Comparison of ENCODE assay signal across 29 mouse cellular contexts in genomic region chr8:75197862-75198261, GRCm38 (mm10). TPM values are rescaled to one million over a fixed set of nuclear protein-coding genes. Genes with fewer than 3 reads are reported as not detected.
A peak's percentile ranks its signal among the peaks of the same experiment; 100 is the strongest.
DNase-seq lines count a peak whose midpoint lies in the region; ATAC-seq and TF ChIP-seq lines count a peak whose summit lies in the region.
"Had no signal": no experiment of that assay in that cellular context is flagged by ENCODE, and none has a peak within 500 bp of the region (broad histone marks: within the 10 kb centered on the region; RNA-seq: fewer than 3 reads in every experiment).

No protein-coding gene starts in this region.

- TF ChIP-seq CTCF in heart, postnatal 0 days (IDR thresholded peaks at IDR 0.05; ENCODE audit: low read depth), result no peak
- no peak for TF ChIP-seq CTCF in cortical plate, adult 2 months (IDR thresholded peaks at IDR 0.05; ENCODE audit: extremely low read depth, insufficient read depth, low read length)

- H3K36me3 ChIP-seq in heart, postnatal 0 days (replicated peaks; ENCODE audit: control insufficient read depth, insufficient read depth, low read length), result no peaks in the 10 kb centered on the region
- no peaks in the 10 kb centered on the region for H3K36me3 ChIP-seq in lung, embryonic 16.5 days (ENCODE audit: control insufficient read depth, insufficient read depth, low read length)
- H3K36me3 ChIP-seq: forebrain, embryonic 12.5 days; limb, embryonic 12.5 days; liver, embryonic 15.5 days; lung, embryonic 15.5 days; midbrain, embryonic 10.5 days; midbrain, embryonic 15.5 days; neural tube, embryonic 15.5 days had no signal

- ATAC-seq in heart, postnatal 0 days (ENCODE audit: insufficient read depth, low read depth), result peak; percentile 47; the same call in 1 of the 2 replicates
- no peak for ATAC-seq in lung, embryonic 16.5 days (ENCODE audit: low read depth)
- ATAC-seq: midbrain, embryonic 15.5 days; Patski had no signal

- H3K27ac ChIP-seq in heart, postnatal 0 days (ENCODE audit: low read depth), result 0 out of 2 replicates have a peak overlapping the region, but pooled peaks have one; percentile 18
- H3K27ac ChIP-seq in lung, embryonic 16.5 days (ENCODE audit: low read length), result peak overlapping the region; percentile 46
- peak overlapping the region; percentile 31; the same call in 1 of the 2 replicates for H3K27ac ChIP-seq in cortical plate, adult 2 months (ENCODE audit: insufficient read depth, low read length)
- H3K27ac ChIP-seq: forebrain, embryonic 12.5 days; hindbrain, embryonic 14.5 days; kidney, postnatal 0 days; limb, embryonic 12.5 days; liver, embryonic 15.5 days; lung, embryonic 15.5 days; midbrain, embryonic 10.5 days; midbrain, embryonic 15.5 days; neural tube, embryonic 15.5 days had no signal

- DNase-seq in heart, adult 11 months, result peak; percentile 92
- DNase-seq in heart, adult 8-10 months (ENCODE audit: low spot score), result no peak
- DNase-seq in heart, postnatal 0 days (ENCODE audit: low spot score), result peak; percentile 20
- DNase-seq in heart, postnatal 10 days, result no peak
- DNase-seq in lung, postnatal 14 days, result no peak
- DNase-seq: adrenal gland, postnatal 10 days; cerebellum, adult 11-12 months; cerebellum, adult 9-11 months; forebrain, postnatal 0 days; gastrocnemius, postnatal 36 days; kidney, adult 18-20 months; layer of hippocampus, adult 9-11 months; retina, postnatal 1 day; right cerebral cortex, postnatal 14 days had no signal

- no peaks in the 10 kb centered on the region for H3K9me3 ChIP-seq in heart, postnatal 0 days (replicated peaks; ENCODE audit: control insufficient read depth, low read length)
- no peaks in the 10 kb centered on the region for H3K9me3 ChIP-seq in lung, embryonic 16.5 days (ENCODE audit: control insufficient read depth, low read length)
- H3K9me3 ChIP-seq: forebrain, embryonic 12.5 days; limb, embryonic 12.5 days; liver, embryonic 15.5 days; lung, embryonic 15.5 days; midbrain, embryonic 10.5 days; midbrain, embryonic 15.5 days; neural tube, embryonic 15.5 days had no signal

- intact Hi-C loops in heart, postnatal 10 days (cut with DNase I), result no loop called here

- no peak overlapping the region for H3K9ac ChIP-seq in heart, postnatal 0 days (replicated peaks; ENCODE audit: low read depth, low read length)
- H3K9ac ChIP-seq in lung, embryonic 16.5 days (ENCODE audit: low read length), result no peak overlapping the region
- H3K9ac ChIP-seq: forebrain, embryonic 12.5 days; forebrain, postnatal 0 days; hindbrain, embryonic 14.5 days; limb, embryonic 12.5 days; liver, embryonic 15.5 days; lung, embryonic 15.5 days; midbrain, embryonic 15.5 days; neural tube, embryonic 15.5 days had no signal

- H3K4me1 ChIP-seq in heart, postnatal 0 days (ENCODE audit: control insufficient read depth, insufficient read depth), result peaks cover 8% of the 10 kb centered on the region
- H3K4me1 ChIP-seq in lung, embryonic 16.5 days (replicated peaks; ENCODE audit: control insufficient read depth, insufficient read depth, low read length), result peaks cover 5% of the 10 kb centered on the region
- peaks cover 17% of the 10 kb centered on the region for H3K4me1 ChIP-seq in cortical plate, adult 2 months (ENCODE audit: control insufficient read depth, insufficient read depth, low read length)
- H3K4me1 ChIP-seq: forebrain, embryonic 12.5 days; limb, embryonic 12.5 days; liver, embryonic 15.5 days; lung, embryonic 15.5 days had no signal

- H3K4me2 ChIP-seq in heart, postnatal 0 days (ENCODE audit: low read depth, low read length), result no peak overlapping the region
- no peak overlapping the region for H3K4me2 ChIP-seq in lung, embryonic 16.5 days (ENCODE audit: low read depth, low read length)
- H3K4me2 ChIP-seq: forebrain, embryonic 12.5 days; hindbrain, embryonic 14.5 days; limb, embryonic 12.5 days; liver, embryonic 15.5 days; lung, embryonic 15.5 days; midbrain, embryonic 15.5 days; neural tube, embryonic 15.5 days had no signal

- TF ChIP-seq EP300 in heart, postnatal 0 days (IDR thresholded peaks at IDR 0.05; ENCODE audit: low read depth), result no peak

- TF ChIP-seq POLR2A in cortical plate, adult 2 months (IDR thresholded peaks at IDR 0.05; ENCODE audit: extremely low read depth, insufficient read depth, low read length), result no peak

- no peak overlapping the region for H3K4me3 ChIP-seq in heart, postnatal 0 days (ENCODE audit: low read depth, low read length)
- H3K4me3 ChIP-seq in lung, embryonic 16.5 days (ENCODE audit: low read length), result no peak overlapping the region
- no peak overlapping the region for H3K4me3 ChIP-seq in cortical plate, adult 2 months (ENCODE audit: insufficient read depth, low read length)
- H3K4me3 ChIP-seq: erythroblast, embryonic 14.5 days; forebrain, embryonic 12.5 days; limb, embryonic 12.5 days; liver, embryonic 15.5 days; lung, embryonic 15.5 days; midbrain, embryonic 10.5 days; midbrain, embryonic 15.5 days; neural tube, embryonic 15.5 days had no signal

- no peaks in the 10 kb centered on the region for H3K27me3 ChIP-seq in heart, postnatal 0 days (ENCODE audit: control insufficient read depth, insufficient read depth, low read length)
- no peaks in the 10 kb centered on the region for H3K27me3 ChIP-seq in lung, embryonic 16.5 days (ENCODE audit: control insufficient read depth, insufficient read depth, low read depth, low read length)
- H3K27me3 ChIP-seq: limb, embryonic 12.5 days; liver, embryonic 15.5 days; lung, embryonic 15.5 days; midbrain, embryonic 15.5 days; neural tube, embryonic 15.5 days; Patski had no signal

- WGBS in heart, postnatal 0 days, result 61% methylated on average over 4 of the region's 4 CpGs
- 38% methylated on average over 4 of the region's 4 CpGs for WGBS in lung, embryonic 16.5 days

RNA-seq across cellular contexts. Expression of gene Rasd2, which starts 15.9 kb away (rescaled TPM):
- 10 to 100 TPM in 1 of 4 experiments, 1 to 10 TPM in 3; 4.2 to 11.3 (median 6.2) TPM for total RNA-seq in heart, adult 8-10 months (2022)
- 2.0 and 4.0 TPM in 2 replicates for total RNA-seq in heart, postnatal 0 days (2014; rRNA removed; ENCODE audit: low replicate concordance)
- 0.63 and 0.68 TPM in 2 replicates for polyA plus RNA-seq in heart, postnatal 0 days (2015; fragmentation: Nextera tagmentation; extraction: Ambion mirVana)
- 1 to 10 TPM; 2.4 to 3.5 TPM for total RNA-seq in heart, postnatal 10 days (2021)
- 0.59 and 1.1 TPM in 2 replicates for polyA plus RNA-seq in lung, embryonic 16.5 days (2015; fragmentation: Nextera tagmentation; extraction: Ambion mirVana)
- polyA plus RNA-seq in cortical plate, adult 2 months (2012; rRNA removed), result 44.3 and 78.6 TPM in 2 replicates
- total RNA-seq: common myeloid progenitor, adult 5-6 weeks; MEL had no signal
- polyA plus RNA-seq: erythroblast, embryonic 14.5 days; liver, embryonic 15.5 days had no signal

Comparison
In these comparisons a context has a peak if more than half of its experiments do, and no peak if none do; other contexts are left out.
1. DNase-seq: peak in heart, adult 11 months (single experiment) and heart, postnatal 0 days (single experiment); none in heart, adult 8-10 months (single experiment), heart, postnatal 10 days (0 of 2) and lung, postnatal 14 days (single experiment).
2. Peak in every context shown above with its lines, with median percentiles within 50 percentile points of each other: H3K27ac ChIP-seq.